Mouse (Mus musculus) right cerebral cortex, adult 18-20 months (tissue): ENCODE measurements at regions not wholly inside any gene's neighbourhood (a gene's known extent, or its start where the extent isn't known, plus 50 kb on each side); places are given as distances from the start of the nearest gene placed in this dataset.

Experiments used
- DNase-seq: peaks from one replicate; pipeline ENCODE4 v3.0.0; 2022; ENCODE audit warnings: mixed read lengths

GRCm38 (mm10) chr10:54448352-54449043 is 372.1 kb upstream of the Man1a start:
- DNase-seq, result peak; percentile 35

- DNase-seq, result no peak
These were observed 327.0 kb upstream of the Man1a start for GRCm38 (mm10) chr10:54403223-54403926.

- no peak for DNase-seq
These were observed 307.3 kb upstream of the Man1a start for GRCm38 (mm10) chr10:54383751-54384150.

GRCm38 (mm10) chr10:54381530-54381929 is 305.1 kb upstream of the Man1a start:
- peak; percentile 26 for DNase-seq

GRCm38 (mm10) chr10:54369158-54369557 is 292.7 kb upstream of the Man1a start:
- DNase-seq, result no peak

GRCm38 (mm10) chr10:54365315-54365714 is 288.9 kb upstream of the Man1a start:
- no peak for DNase-seq

- DNase-seq, result no peak
These were observed 260.8 kb upstream of the Man1a start for GRCm38 (mm10) chr10:54337234-54337633.
